Mouse (Mus musculus) brain, embryonic 14.5 days (tissue): ENCODE results near the gene Cdkn2a.

Source experiments
- CTCF ChIP-seq: fragments of 200-500 bp; IDR thresholded peaks from 2 replicates; pipeline ENCODE4 v1.5.1; 2012; ENCODE audit warnings: inconsistent platforms, mild to moderate bottlenecking, moderate library complexity, borderline replicate concordance; ENCODE audit not compliant: insufficient read depth, insufficient read length; ENCODE audit errors: extremely low read depth
- POLR2A ChIP-seq: fragments of 200-500 bp; IDR thresholded peaks from 2 replicates; pipeline ENCODE4 v1.6.1; 2012; ENCODE audit warnings: mild to moderate bottlenecking, inconsistent platforms, borderline replicate concordance; ENCODE audit not compliant: poor library complexity, insufficient read depth, insufficient read length, severe bottlenecking; ENCODE audit errors: extremely low read depth

DNA sequence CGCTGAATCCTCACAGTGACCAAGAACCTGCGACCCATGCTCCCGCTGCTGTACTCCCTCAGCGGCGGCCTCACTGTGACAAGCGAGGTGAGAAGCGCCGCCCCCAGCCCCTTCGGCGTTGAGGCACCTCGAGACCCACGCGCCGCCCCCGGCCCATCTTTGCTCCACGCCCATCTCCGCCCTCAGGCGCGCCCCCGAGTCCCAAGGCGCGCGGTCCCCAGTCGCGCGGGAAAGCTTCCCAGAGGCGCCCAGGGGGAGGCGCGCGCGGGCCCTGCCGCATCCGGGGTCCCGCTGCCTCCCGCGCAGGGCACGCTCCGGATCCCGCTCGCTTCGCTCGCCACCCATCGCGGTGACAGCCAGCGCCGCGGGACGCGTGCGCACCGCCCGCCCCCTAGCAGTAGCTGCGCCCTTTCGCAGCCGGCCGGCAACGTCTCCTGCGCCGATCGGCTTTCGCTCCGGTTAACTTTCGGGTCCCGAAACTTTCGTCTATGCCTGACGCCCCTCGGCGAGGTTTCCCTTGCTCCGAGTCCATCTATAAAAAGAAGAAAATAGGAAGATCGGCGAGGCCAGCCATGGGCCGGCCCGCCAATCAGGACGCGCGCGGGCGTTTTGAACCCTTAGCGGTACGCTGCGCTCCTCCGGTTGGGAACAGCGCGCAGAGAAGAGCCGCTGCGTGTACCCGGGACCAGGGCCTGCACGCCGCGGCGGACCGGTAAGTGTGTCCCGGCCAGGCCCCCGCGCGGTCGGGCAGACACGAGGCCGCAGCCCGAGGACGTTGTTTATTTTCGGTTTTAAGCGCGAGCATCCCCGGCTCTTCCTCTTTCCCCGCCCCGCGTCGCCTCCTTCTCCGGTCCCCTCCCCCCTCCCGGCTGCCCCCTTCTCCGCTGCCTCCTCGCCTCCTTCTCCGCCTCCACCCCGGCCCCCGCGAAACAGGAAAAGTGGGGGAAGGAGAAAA, at the start of gene Cdkn2a:
- TF ChIP-seq CTCF (no peak), POLR2A (no peak)
